Mouse (Mus musculus) stomach, postnatal 0 days (tissue): ENCODE data around the gene Iqschfp.

ENCODE experiments used
- CTCF ChIP-seq: IDR thresholded peaks from 2 replicates; pipeline ENCODE4 v1.5.1; 2016; ENCODE audit warnings: antibody characterized with exemption, low read depth, mild to moderate bottlenecking, moderate library complexity
- EP300 ChIP-seq: optimal IDR thresholded peaks from 2 replicates; pipeline ENCODE3; 2016; ENCODE audit warnings: antibody characterized with exemption

- peak; percentile 65 for TF ChIP-seq CTCF
- no peak for TF ChIP-seq EP300
Measured at GRCm38 (mm10) chr3:68469643-68470042, 577.6 kb downstream of the Iqschfp start.
